Mouse (Mus musculus) cerebellum, adult 2 months (tissue): ENCODE measurements around the gene Oit1. TPM values are rescaled to one million over a fixed set of nuclear protein-coding genes. Genes with fewer than 3 reads are reported as not detected.

Experiments
- DNase-seq, 2 experiments: peaks; one replicate each; pipeline ENCODE4 v3.0.0; 2021
- H3K27ac ChIP-seq: fragments of 200-500 bp; 2 replicates; pipeline ENCODE4 v1.5.1; 2012; ENCODE audit warnings: low read length, control low read depth, inconsistent platforms; ENCODE audit not compliant: insufficient read depth
- H3K27me3 ChIP-seq: fragments of 200-500 bp; 2 replicates; pipeline ENCODE4 v1.6.1; 2012; ENCODE audit warnings: inconsistent platforms, mild to moderate bottlenecking, low read length, moderate library complexity; ENCODE audit not compliant: control insufficient read depth, insufficient read depth
- H3K4me1 ChIP-seq: fragments of 200-500 bp; 2 replicates; pipeline ENCODE4 v1.6.1; 2011; ENCODE audit warnings: low read length; ENCODE audit not compliant: control insufficient read depth, insufficient read depth
- H3K4me3 ChIP-seq: fragments of 200-500 bp; replicated peaks from 2 replicates; pipeline ENCODE3; 2011; ENCODE audit warnings: mild to moderate bottlenecking, low read depth, low read length, control low read depth; ENCODE audit not compliant: insufficient read depth
- CTCF ChIP-seq: fragments of 200-500 bp; IDR thresholded peaks from 2 replicates; pipeline ENCODE4 v1.5.1; 2011; ENCODE audit warnings: low read depth, mild to moderate bottlenecking, control low read depth, low read length, moderate library complexity, borderline replicate concordance; ENCODE audit not compliant: insufficient read depth
- POLR2A ChIP-seq: fragments of 200-500 bp; IDR thresholded peaks from 2 replicates; pipeline ENCODE4 v1.6.1; 2011; ENCODE audit warnings: low read length, control low read depth, borderline replicate concordance; ENCODE audit not compliant: insufficient read depth
- WGBS: fragments of 180-500 bp; shearing (Covaris S2); methylation state at CpG from one replicate; pipeline ENCODE4 v1.1.7; 2018; 5-methylcytosine and 5-hydroxymethylcytosine counted together
- polyA plus RNA-seq: library from polyadenylated mRNA; depleted of rRNA; stranded (reverse); fragments of >200 nt; gene quantifications from 2 replicates; pipeline ENCODE4 v1.2.3, GENCODE M21; 2012

Oit1 gene
- polyA plus RNA-seq, 1 experiment = not detected

DNA sequence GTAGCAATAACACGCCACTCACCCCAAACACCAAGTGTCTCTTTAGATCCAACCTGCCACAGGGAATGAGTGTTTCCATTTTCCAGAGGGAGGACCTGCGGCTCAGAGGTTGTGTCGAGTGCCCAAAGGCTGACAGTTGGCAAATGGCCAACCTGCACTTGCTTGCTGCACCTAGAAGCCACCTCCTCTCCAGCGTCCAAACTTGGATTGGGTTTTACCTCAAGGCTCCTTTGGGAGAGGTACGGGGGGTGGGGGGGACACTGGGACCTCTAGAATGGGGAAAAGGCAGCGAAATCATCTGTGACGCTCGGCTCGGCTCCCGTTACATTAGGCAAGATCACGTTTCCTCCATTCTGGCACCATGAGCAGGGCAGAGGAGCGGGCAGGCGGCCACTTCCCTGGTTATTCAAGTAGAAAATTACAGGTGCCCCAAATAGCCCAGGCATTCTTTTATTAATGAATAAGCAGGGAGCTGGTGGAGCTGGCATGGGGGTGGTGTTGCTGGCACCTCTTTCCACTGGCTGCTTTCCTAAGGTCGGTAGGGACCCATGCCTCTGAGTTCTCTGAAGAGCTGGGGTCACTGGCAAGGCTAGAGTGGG, 47.1 kb downstream of the Oit1 start:
- Histone ChIP-seq H3K4me1 (peaks cover 10% of the 10 kb centered on the region), H3K27me3 (no peaks in the 10 kb centered on the region), H3K27ac (no peak overlapping the region), H3K4me3 (peak overlapping the region; percentile 61)
- peak; percentile 91 to 92 for DNase-seq
- 11% methylated on average over 14 of the region's 14 CpGs for WGBS
- TF ChIP-seq CTCF (no peak), POLR2A (no peak)

- WGBS = 80% methylated on average over 6 of the region's 6 CpGs
- no peaks in the 10 kb centered on the region for H3K27me3 ChIP-seq
- no peak overlapping the region for H3K27ac ChIP-seq
- DNase-seq = no peak
- TF ChIP-seq POLR2A (no peak), CTCF (no peak)
- H3K4me3 ChIP-seq = no peak overlapping the region
- peaks cover 10% of the 10 kb centered on the region for H3K4me1 ChIP-seq
Observed at GRCm38 (mm10) chr14:8330390-8330789, 48.2 kb downstream of the Oit1 start.

DNA sequence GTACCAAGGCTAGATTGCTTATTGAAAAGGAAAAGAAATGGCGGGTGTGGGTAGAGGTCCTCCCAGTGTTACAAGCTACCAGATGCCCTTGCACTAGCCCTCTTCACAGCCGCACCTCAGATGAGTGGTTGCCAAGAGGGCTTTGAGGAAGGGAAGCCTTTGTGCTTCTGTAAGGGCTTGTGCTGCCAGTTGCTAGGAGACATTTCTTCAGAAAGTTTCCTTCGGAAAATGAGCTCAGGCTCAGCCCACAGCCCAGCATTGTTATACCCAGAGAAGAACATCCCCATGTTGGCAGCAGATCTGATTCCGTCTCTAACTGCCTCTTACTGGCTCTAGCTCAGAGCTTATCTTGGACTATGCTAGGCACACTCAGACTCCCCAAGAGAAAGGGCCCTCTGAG, 49.0 kb downstream of the Oit1 start:
- no peak for TF ChIP-seq CTCF
- TF ChIP-seq POLR2A = no peak
- no peaks in the 10 kb centered on the region for H3K27me3 ChIP-seq
- no peak for DNase-seq
- H3K27ac ChIP-seq = no peak overlapping the region
- no peak overlapping the region for H3K4me3 ChIP-seq
- H3K4me1 ChIP-seq = peaks cover 10% of the 10 kb centered on the region
- WGBS = 81% methylated on average over 4 of the region's 4 CpGs

- 76% methylated on average over 1 of the region's 1 CpGs for WGBS
- TF ChIP-seq POLR2A = no peak
- no peak for TF ChIP-seq CTCF
- Histone ChIP-seq H3K4me3 (no peak overlapping the region), H3K27me3 (no peaks in the 10 kb centered on the region), H3K27ac (peak overlapping the region; percentile 52; the same call in 1 of the 2 replicates), H3K4me1 (peaks cover 10% of the 10 kb centered on the region)
- DNase-seq = no peak
Observed at GRCm38 (mm10) chr14:8327371-8327770, 51.2 kb downstream of the Oit1 start.

GRCm38 (mm10) chr14:8326961-8327360, 51.6 kb downstream of the Oit1 start:
- Histone ChIP-seq H3K4me3 (no peak overlapping the region), H3K4me1 (peaks cover 9% of the 10 kb centered on the region), H3K27me3 (no peaks in the 10 kb centered on the region), H3K27ac (peak overlapping the region; percentile 52; the same call in 1 of the 2 replicates)
- TF ChIP-seq CTCF (no peak), POLR2A (no peak)
- DNase-seq = no peak

GRCm38 (mm10) chr14:8325746-8326145, 52.8 kb downstream of the Oit1 start:
- DNase-seq = no peak
- Histone ChIP-seq H3K4me3 (no peak overlapping the region), H3K27me3 (no peaks in the 10 kb centered on the region), H3K27ac (no peak overlapping the region), H3K4me1 (no peaks in the 10 kb centered on the region; the same call in none of the 2 replicates)
- no peak for TF ChIP-seq POLR2A
- 38% methylated on average over 4 of the region's 4 CpGs for WGBS

GRCm38 (mm10) chr14:8320528-8320927, 58.0 kb downstream of the Oit1 start:
- no peak overlapping the region for H3K27ac ChIP-seq
- peaks cover 2% of the 10 kb centered on the region; the same call in 1 of the 2 replicates for H3K27me3 ChIP-seq
- H3K4me1 ChIP-seq = no peaks in the 10 kb centered on the region
- TF ChIP-seq POLR2A = no peak
- no peak for TF ChIP-seq CTCF
- no peak overlapping the region for H3K4me3 ChIP-seq
- no peak for DNase-seq
- WGBS = 76% methylated on average over 3 of the region's 3 CpGs

- no peak for DNase-seq
- Histone ChIP-seq H3K4me3 (no peak within 1 kb of the TSS), H3K27me3 (peaks cover 2% of the 10 kb centered on the region; the same call in 1 of the 2 replicates), H3K4me1 (no peaks in the 10 kb centered on the region), H3K27ac (no peak within 1 kb of the TSS)
- no peak for TF ChIP-seq POLR2A
- TF ChIP-seq CTCF = no peak
- WGBS = 14% methylated on average over 41 of the region's 41 CpGs
Observed at GRCm38 (mm10) chr14:8317194-8318097, 61.1 kb downstream of the Oit1 start, which contains the start of gene Fam107a. Fam107a (minus strand) TSS chr14:8318023.
